Mouse (Mus musculus): ENCODE results near the gene Rabl2. TPM values are rescaled to one million over a fixed set of nuclear protein-coding genes. Genes with fewer than 3 reads are reported as not detected.

The Rabl2 gene
- total RNA-seq (2017) = 13.0 TPM in 2 replicates

DNA sequence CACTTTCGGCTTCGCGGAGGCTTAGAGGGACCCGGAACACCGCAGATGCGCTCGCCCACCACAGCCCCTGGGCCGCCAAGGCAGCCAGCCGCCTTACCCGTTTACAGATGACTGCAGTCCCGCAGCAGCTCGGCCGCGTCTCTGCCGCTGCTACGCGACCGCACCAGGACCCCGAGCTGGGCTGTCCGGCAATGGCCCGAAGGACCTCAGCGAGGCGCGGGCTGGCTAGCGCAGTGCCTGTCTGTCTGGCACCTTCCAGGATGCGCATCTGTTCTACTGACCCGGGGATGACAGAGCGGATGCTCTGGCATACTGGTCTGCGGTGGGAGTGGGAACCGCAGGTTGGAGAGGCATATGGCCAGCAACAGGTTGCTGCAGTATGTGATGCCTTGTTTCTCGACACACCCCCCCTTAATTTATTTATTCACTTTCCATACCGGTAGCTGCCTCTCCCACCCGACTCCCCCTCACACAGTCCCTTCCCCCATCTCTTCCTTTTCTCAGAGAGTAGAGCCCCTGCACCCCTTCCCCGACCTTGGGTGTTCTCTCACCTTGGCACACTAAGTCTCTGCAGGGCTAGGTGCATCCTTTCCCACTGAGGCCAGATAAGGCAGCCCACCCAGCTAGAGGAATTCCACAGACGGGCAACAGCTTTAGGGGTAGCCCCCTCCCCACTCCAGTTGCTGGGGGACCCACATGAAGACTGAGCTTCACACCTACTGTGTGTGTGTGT, at the start of gene Rabl2:
TSS of gene Rabl2 (minus strand) at position 201 of the 733 bp plus-strand sequence.
- peak; percentile 94 to 98 for ATAC-seq (replicated peaks in 1 of 2; ENCODE audit: insufficient read depth in 1 of 2, low FRiP score in 2 of 2, low TSS enrichment in 1 of 2, low read depth in 1 of 2, poor library complexity in 2 of 2, severe bottlenecking in 2 of 2)

DNA sequence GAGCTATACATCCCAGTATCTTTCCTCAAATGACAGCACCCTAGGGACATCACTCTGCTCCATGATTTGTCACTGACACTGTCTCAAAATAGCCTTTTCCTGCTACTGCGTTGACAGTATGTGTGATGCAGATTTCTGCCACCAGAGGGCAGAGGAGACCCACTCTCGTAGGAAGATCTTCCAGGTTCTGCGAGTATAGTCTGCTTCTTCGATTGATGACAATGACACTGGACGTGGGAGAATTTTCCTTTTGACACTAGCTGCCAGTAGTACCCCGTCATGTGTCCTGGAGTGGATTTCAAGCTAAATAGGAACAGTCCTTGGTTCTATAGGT, 31.9 kb upstream of the Rabl2 start:
- peak; percentile 75 to 82 for ATAC-seq (replicated peaks in 1 of 2; ENCODE audit: insufficient read depth in 1 of 2, low FRiP score in 2 of 2, low TSS enrichment in 1 of 2, low read depth in 1 of 2, poor library complexity in 2 of 2, severe bottlenecking in 2 of 2)

DNA sequence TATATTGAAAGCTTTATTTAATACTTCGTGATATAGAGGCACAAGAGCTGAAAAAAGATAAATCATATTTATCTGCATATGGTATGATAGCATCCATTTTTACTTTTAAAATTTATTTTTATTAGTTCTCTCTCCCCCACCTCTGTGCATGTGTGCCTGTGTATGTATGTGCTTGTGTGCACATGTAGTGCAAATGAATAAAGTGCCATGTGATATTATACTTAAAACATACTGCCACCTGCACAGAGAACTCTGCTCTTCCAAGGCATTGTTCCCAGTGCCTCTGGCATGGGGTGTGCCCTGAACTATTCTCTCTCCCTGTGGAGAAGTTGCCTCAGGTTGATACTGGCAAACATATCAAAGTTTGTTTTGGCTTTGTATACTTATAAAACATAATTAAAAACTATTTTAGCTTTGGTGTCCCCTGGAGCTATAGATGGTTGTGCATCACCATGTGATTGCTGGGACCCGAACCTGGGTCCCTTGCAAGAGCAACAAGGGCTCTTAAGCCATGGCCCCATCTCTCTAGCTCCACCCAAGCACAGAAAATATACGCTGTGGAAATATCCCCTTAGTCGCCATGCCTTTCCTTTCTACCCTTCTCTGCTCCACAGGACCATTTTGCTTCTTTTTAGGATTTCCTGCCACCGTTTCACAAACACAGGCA, 31.4 kb upstream of the Rabl2 start:
- 0 out of 4 replicates have a peak, but pooled peaks of 1 of the 2 experiments have one; percentile 2 for ATAC-seq (replicated peaks in 1 of 2; ENCODE audit: insufficient read depth in 1 of 2, low FRiP score in 2 of 2, low TSS enrichment in 1 of 2, low read depth in 1 of 2, poor library complexity in 2 of 2, severe bottlenecking in 2 of 2)

DNA sequence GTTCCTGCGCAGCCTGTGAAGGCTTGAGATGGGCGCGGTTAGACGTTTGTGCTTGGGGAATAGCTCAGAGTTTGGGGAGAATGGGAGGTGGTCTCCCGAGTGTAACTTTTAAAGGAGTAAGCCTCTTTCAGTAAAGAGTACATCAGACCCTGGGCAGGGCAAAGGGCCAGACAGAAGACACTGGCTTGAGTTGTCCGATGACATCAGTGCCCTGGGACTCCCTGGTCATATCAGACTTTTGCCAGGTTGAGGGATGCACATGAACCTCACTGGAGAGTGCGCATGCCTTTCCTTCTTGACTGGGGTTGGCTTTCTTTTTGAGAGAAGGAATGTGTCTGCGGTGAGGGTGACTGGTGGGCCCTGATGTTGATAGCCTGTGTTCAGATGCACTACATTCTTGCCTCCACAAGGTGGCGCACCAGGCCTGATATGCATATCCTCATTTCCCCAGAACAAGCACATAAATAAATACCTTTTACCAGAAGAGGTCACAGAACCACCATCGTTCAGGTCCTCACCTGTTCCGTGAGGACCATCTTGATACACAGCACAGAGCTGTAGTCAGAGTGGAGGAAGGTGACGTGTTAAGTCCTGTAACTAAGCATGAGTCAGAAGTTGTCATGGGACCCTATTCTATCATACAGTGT, 30.7 kb upstream of the Rabl2 start:
- ATAC-seq (replicated peaks in 1 of 2; ENCODE audit: insufficient read depth in 1 of 2, low FRiP score in 2 of 2, low TSS enrichment in 1 of 2, low read depth in 1 of 2, poor library complexity in 2 of 2, severe bottlenecking in 2 of 2) = peak; percentile 62; a peak in 3 of 4 replicates

DNA sequence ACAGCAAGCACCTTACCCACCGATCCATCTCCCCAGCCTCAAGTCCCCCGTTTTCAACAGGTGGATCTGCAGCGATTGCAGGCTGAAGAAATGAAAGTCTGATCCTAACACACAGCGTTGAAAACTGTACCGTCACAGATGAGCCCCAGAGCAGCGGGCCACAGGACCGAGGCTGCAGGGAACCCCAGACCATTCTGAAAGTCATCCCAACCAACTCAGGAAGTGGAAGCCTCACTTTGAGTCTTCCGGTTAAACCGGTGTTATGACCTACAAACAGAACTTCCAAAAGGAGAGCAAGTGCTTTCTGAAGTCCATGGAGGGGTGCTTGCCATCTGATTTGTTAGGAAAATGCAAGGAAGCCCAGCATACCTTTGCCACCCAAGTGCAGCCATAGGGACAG, 16.2 kb upstream of the Rabl2 start:
- peak; percentile 68 to 75 for ATAC-seq (replicated peaks in 1 of 2; ENCODE audit: insufficient read depth in 1 of 2, low FRiP score in 2 of 2, low TSS enrichment in 1 of 2, low read depth in 1 of 2, poor library complexity in 2 of 2, severe bottlenecking in 2 of 2)

DNA sequence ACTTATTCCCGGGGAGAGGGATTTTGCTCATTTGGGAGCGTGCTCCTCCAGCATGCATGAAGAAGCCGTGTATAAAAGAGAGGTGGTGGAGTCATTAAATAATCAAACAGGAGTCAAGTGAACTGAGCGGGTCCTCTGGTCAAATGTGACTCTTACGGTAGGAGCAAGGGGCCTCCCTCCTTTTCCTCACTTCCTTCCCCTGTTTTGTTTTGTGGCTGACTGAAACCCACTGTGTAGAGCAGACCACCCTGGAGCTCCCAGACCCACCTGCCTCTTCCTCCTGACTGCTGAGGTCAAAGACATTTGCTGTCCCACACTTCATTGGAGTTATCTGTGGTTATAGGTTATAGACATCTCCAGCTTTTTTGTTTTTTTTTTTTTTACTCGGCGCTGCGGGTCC, 15.8 kb upstream of the Rabl2 start:
- ATAC-seq (replicated peaks in 1 of 2; ENCODE audit: insufficient read depth in 1 of 2, low FRiP score in 2 of 2, low TSS enrichment in 1 of 2, low read depth in 1 of 2, poor library complexity in 2 of 2, severe bottlenecking in 2 of 2) = peak; percentile 35 to 61; a peak in 3 of 4 replicates

DNA sequence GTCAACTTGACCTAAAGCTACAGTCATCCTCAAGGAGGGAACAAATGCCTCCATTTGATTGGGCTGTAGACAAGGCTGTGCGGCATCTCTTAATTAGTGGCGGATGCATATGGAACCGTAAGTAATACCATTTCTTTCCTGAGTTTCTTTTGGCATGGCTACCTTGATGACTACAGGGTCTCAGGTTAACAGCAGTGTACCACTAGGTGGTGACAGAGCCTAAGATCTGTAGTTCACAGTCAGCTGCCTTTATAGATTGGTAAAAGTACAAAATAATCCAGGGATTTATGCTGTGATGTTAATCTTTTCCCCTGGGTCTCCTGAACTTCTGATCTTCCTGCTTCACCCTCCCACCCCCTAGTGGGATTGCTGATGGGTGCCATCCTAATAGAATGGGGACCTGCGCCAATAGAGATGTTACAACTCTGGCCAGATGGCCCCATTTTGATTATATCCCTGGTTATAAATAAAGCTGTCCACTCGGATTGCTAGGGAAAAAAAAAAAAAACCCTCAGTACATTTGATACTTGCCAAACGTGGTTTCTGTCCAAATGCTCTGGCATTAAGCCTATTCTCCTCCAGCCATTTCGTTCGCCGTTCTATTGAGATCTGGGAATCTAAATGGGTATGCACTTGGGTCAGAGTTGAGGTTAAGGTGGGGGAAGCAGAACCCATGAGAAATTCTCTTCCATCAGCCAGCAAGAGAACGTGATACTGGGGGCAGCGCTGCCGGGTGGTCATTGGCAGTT, 14.3 kb upstream of the Rabl2 start:
- ATAC-seq (replicated peaks in 1 of 2; ENCODE audit: insufficient read depth in 1 of 2, low FRiP score in 2 of 2, low TSS enrichment in 1 of 2, low read depth in 1 of 2, poor library complexity in 2 of 2, severe bottlenecking in 2 of 2) = peak; percentile 54 to 63; a peak in 3 of 4 replicates

DNA sequence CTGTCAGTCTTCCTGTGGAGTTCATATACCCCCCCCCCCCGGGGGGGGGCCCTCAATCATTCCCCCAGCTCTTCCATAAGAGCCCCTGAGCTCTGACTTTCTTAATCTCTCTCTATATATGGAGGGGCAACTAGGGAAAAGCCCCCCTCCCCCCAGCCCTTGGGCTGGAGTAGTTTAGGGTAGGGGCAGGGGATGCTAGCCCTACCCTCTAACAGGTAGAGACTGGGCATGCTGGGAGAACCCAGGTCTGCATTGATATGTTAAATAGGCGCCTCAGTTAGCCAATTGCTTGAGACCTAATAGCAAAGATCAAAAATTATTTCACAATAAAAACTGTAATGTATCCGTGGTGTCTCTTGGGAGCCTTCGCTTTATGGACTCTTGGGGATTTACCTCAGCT, 825 bp upstream of the Rabl2 start:
- no peak for ATAC-seq (replicated peaks in 1 of 2; ENCODE audit: insufficient read depth in 1 of 2, low FRiP score in 2 of 2, low TSS enrichment in 1 of 2, low read depth in 1 of 2, poor library complexity in 2 of 2, severe bottlenecking in 2 of 2)

DNA sequence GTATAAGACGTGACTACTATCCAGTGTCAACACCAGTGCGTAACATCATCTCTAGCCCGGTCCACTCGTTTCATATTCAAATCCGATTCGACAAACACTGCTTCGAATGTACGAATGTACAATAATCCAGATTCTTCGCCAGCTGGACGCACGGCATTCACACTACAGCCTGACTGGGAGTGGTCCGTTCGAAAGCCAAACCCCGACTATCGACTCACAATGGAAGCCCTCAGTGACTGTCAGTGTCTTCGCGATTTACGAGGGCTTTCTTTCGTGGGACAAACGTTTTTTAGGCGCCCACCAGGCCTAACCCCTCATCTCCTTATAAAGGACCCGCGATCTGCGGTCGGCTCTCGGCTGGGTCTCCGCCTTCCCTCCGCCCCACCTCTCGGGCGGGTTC, 406 bp downstream of the Rabl2 start:
- no peak; a peak in 1 of 4 replicates for ATAC-seq (replicated peaks in 1 of 2; ENCODE audit: insufficient read depth in 1 of 2, low FRiP score in 2 of 2, low TSS enrichment in 1 of 2, low read depth in 1 of 2, poor library complexity in 2 of 2, severe bottlenecking in 2 of 2)

DNA sequence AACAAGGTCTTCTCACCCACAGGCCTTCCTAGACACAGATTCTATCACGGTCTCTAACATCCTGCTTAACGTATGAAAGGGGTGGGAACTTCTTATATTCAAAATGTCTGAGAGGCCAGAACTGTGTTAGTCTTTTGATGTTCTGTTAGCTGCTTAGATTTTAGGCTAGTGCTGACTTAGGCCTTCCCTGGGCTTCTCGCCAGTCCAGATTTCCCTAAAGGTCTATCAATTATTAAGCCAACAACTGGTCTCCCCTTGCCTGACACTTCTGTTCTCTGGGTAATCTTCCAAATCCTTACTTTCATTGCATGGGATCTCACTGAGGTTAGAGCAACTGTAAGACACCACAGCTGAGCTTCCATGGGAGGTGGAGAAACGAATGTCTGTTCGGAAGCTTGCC, 2.6 kb downstream of the Rabl2 start:
- ATAC-seq (replicated peaks in 1 of 2; ENCODE audit: insufficient read depth in 1 of 2, low FRiP score in 2 of 2, low TSS enrichment in 1 of 2, low read depth in 1 of 2, poor library complexity in 2 of 2, severe bottlenecking in 2 of 2) = no peak

DNA sequence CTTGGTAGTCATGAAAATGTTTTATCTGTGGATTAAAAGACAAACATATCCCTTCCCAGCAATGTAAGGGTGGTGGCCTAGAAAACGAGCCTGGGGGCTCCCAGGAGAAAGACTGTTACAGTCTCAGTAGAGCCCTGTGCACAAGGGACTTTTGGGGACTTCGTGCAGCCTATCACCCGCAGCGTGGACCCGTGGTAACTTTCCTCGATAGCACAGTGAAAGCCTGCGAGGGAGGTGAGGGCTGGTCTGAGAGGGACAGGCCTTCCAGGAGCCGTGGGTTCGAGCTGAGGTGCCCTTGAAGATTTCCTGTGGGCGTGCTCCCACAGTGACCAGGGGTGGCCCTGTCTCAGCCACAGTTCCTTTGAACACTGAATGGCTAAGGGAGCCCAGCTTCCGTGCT, 6.1 kb downstream of the Rabl2 start:
- ATAC-seq (replicated peaks in 1 of 2; ENCODE audit: insufficient read depth in 1 of 2, low FRiP score in 2 of 2, low TSS enrichment in 1 of 2, low read depth in 1 of 2, poor library complexity in 2 of 2, severe bottlenecking in 2 of 2) = no peak

DNA sequence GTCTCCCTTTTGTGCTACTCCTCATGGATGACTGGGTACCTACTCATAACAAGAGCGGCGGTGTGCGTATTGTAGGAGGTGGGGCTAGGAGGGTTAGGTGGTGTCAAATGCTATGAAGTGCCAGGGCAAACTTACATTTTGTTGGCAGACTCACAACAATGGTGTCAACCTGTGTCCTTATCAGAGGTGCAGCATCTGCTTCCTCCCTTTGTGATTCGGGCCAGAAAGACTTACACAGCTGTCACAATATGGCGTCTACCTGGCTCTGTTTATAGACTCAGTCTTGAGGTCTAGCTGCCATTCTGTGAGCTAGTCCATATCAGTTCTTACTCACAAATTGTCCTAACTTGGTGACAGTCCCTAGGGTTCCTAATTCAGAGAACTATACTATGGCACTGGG, 6.6 kb downstream of the Rabl2 start:
- no peak for ATAC-seq (replicated peaks in 1 of 2; ENCODE audit: insufficient read depth in 1 of 2, low FRiP score in 2 of 2, low TSS enrichment in 1 of 2, low read depth in 1 of 2, poor library complexity in 2 of 2, severe bottlenecking in 2 of 2)

DNA sequence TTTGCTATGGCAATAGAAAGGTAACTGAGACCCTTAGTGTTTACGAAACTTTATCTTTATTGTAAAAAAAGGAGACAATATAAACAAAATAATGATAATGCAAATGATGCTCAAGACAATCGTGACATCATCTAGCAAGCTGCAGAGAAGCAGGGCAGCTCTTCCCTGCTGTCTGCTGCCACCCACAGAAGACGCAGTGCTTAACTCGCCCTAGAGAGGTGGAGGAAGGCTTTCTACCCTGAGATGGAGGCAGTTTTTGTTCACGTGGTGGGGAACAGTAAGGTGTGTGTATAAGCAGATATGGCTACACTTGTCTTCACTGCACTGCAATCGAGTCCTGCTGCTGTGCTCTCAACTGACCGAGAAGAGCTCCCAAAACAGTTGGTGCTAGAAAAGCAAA, 9.2 kb downstream of the Rabl2 start:
- no peak for ATAC-seq (replicated peaks in 1 of 2; ENCODE audit: insufficient read depth in 1 of 2, low FRiP score in 2 of 2, low TSS enrichment in 1 of 2, low read depth in 1 of 2, poor library complexity in 2 of 2, severe bottlenecking in 2 of 2)

DNA sequence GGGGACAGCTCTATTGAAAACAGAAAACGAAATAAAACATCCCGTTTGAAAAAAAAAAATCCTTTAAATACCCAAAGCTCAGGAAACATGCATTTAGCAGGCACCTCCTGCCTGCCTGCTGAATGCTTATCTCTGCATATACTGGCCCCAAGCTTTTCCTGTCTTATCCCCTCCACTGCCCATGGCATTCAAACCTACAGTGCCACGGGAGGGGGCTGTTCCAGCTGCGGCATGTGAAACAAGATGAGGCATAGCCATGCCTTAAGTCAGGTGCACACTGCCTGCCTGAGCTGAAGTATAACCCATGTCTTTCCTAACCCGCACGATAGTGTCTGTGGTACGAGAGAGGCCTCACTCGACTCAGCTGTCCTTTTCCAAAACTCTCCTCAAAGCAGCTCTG, 19.6 kb downstream of the Rabl2 start:
- peak; percentile 47 to 52; a peak in 3 of 4 replicates for ATAC-seq (replicated peaks in 1 of 2; ENCODE audit: insufficient read depth in 1 of 2, low FRiP score in 2 of 2, low TSS enrichment in 1 of 2, low read depth in 1 of 2, poor library complexity in 2 of 2, severe bottlenecking in 2 of 2)

DNA sequence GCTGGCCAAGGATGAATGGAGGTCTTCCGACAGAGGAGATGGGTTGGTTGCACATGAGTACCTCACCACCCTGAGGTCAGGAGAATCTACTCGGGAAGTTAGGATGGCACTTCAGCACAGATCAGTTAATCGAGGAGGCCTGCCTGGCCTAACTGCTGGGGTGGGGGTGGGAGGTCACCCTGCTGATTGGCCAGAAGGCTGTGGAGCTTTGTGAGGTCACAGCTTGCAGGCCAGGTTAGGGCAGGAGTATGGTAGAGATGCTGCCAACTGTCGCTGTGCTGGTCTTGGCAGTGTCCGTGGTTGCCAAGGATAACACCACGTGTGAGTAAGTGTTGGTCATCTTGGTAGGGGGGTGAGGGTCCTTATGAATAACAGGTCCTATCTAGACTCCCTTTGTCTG, 23.6 kb downstream of the Rabl2 start, which contains the start of gene Acr:
TSS of gene Acr (plus strand) at position 213 of the 400 bp plus-strand sequence.
- no peak for ATAC-seq (replicated peaks in 1 of 2; ENCODE audit: insufficient read depth in 1 of 2, low FRiP score in 2 of 2, low TSS enrichment in 1 of 2, low read depth in 1 of 2, poor library complexity in 2 of 2, severe bottlenecking in 2 of 2)

DNA sequence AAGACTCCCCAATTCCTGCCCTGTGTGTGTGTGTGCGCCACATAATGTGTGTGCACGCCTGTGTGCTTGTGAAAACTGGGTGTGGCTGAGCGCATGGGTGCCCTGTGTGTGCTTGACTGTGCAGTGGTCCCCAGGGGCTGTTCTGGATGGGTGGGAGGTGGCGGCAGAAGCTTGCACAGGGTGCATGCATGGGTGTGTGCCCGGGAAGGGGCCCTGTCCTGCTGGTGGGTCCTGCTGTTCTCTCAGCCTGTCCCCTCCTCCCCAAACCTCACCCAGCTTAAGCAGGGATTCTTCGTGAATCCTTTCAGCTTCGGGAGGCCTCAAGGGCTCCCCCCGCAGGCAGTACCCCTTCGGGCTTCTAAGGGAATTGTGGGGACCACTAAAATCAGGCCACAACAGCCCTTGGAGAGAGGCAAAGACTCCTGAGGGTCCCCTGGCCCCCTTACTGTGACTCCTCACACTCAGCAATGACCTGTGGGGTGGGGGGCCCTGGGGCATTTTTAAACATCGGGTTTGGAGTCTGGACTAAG, 32.5 kb downstream of the Rabl2 start:
- ATAC-seq (replicated peaks in 1 of 2; ENCODE audit: insufficient read depth in 1 of 2, low FRiP score in 2 of 2, low TSS enrichment in 1 of 2, low read depth in 1 of 2, poor library complexity in 2 of 2, severe bottlenecking in 2 of 2) = no peak

DNA sequence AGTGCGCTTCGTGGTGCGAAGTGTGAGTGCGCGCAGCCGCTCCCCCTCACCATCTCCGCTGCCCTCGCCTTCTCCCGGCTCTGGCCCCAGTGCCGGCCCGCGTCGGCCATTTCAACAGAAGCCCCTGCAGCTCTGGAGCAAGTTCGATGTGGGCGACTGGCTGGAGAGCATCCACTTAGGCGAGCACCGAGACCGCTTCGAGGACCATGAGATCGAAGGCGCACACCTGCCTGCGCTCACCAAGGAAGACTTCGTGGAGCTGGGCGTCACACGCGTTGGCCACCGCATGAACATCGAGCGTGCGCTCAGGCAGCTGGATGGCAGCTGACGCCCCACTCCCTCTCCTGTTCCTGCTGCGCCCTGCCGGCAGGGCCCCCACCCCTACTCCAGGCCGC, 33.7 kb downstream of the Rabl2 start:
- no peak for ATAC-seq (replicated peaks in 1 of 2; ENCODE audit: insufficient read depth in 1 of 2, low FRiP score in 2 of 2, low TSS enrichment in 1 of 2, low read depth in 1 of 2, poor library complexity in 2 of 2, severe bottlenecking in 2 of 2)

Data from hematopoietic stem cell, adult 5-6 weeks (primary cell).